Mouse (Mus musculus): ENCODE data around the gene Tanc1. TPM values are rescaled to one million over a fixed set of nuclear protein-coding genes. Genes with fewer than 3 reads are reported as not detected.

Gene Tanc1
- polyA plus RNA-seq, 1 experiment from 2014 or later, result 10.0 TPM

DNA sequence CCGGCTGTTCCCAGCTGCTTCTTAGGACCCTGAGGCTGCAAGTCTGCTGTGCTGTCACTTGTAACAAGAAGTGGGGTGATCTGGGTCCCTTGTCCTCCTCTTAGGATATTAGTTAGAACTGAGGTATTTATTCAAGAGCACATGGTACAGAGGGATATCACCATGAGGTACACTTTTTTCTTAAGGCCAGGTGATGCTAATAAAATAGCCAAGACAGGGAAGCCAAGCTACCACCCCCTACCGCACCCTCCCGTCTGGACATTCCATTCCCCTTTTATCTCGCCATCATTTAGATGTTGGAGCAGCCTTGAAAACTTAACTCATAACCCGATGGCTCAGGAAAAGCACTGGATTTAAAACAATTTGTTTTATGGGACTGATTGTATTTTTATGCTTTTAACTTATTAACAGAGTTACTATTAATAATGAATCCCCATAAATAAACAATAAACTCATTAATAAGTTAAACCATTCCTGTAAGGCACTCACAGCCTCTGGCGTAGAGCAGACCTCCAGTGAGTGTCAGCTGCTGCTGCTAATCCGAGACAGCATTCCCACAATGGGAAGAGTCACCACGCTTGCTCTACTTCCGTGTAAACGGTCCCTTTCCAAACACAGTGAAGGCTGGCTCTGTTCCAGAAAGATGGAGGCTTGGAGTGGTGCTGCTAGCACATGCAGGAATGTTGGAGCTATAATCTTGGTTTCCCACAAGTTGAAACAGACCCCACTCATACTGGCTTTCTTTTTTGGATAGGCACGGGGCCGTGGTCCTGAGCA lies 171.4 kb downstream of the Tanc1 start:
- H3K9me3 ChIP-seq, result no peaks in the 10 kb centered on the region
- no peaks in the 10 kb centered on the region for H3K36me3 ChIP-seq
- peak; percentile 62; the same call in 1 of the 2 replicates for ATAC-seq (ENCODE audit: low read depth)
- no peak overlapping the region for H3K9ac ChIP-seq
- H3K4me1 ChIP-seq (replicated peaks), result no peaks in the 10 kb centered on the region; the same call in 1 of the 2 replicates
- no peak overlapping the region for H3K4me2 ChIP-seq
- no peak overlapping the region for H3K27ac ChIP-seq (replicated peaks)
- WGBS, result 68% methylated on average over 12 of the region's 12 CpGs
- H3K27me3 ChIP-seq, result no peaks in the 10 kb centered on the region
- H3K4me3 ChIP-seq, result no peak overlapping the region

DNA sequence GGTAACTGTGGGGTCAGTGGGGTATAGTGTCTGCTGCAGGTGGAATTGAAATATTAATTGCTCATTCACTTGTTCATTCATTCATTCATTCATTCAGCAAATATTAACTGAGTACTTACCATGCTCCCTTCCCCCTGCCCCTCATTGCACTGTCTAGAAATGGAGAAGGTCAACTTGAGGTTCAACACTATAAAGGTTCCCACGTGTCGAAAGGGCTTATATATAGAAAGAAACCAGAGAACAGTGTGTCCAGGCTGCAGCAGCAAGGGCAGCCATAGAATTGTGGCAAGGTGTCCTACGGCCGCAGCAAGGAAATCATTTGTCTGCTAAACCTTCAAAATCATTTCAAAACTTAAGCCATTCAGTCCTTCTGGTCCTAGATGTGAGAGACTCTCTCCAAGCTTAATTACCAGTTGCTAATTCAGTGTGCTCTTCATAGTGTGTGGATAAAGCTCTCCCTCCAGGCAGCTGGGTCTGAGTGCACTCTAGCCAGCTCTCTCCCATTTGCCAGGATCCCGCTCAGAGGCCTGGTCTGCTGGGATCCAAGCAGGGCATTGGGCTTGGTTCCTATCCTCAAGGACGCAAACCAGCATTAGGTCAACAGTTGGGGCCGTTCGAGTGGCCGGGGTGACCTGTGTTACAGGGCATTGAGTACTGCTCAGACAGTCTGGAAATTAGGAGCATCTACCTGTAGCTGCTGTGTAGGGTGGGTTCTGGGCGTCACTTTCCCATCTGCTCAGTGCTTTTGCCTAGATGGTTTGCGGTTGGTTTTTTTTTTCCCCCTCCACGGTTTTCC lies 172.2 kb downstream of the Tanc1 start:
- Histone ChIP-seq H3K4me3 (no peak overlapping the region), H3K4me2 (no peak overlapping the region), H3K27me3 (no peaks in the 10 kb centered on the region), H3K4me1 (replicated peaks) (peaks cover 4% of the 10 kb centered on the region; the same call in 1 of the 2 replicates), H3K36me3 (no peaks in the 10 kb centered on the region), H3K9ac (no peak overlapping the region), H3K9me3 (no peaks in the 10 kb centered on the region), H3K27ac (replicated peaks) (no peak overlapping the region)
- no peak for ATAC-seq (ENCODE audit: low read depth)
- WGBS, result 89% methylated on average over 12 of the region's 12 CpGs

DNA sequence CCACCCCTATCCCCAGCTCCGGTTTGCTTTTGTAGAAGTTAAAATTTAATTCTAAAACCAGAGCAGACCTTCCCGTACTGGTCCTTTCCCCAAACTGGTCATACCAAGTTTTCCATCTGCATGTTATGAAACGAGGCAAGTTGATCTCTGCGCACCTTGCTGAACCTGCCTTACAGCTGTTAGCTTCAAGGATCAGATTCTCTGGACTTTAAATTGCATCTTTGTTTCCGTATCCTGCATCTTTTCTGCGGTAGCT lies 172.7 kb downstream of the Tanc1 start:
- no peaks in the 10 kb centered on the region for H3K9me3 ChIP-seq
- WGBS, result 90% methylated on average over 6 of the region's 6 CpGs
- H3K27ac ChIP-seq (replicated peaks), result no peak overlapping the region
- no peaks in the 10 kb centered on the region for H3K36me3 ChIP-seq
- no peaks in the 10 kb centered on the region for H3K27me3 ChIP-seq
- no peak for ATAC-seq (ENCODE audit: low read depth)
- H3K4me2 ChIP-seq, result no peak overlapping the region
- no peak overlapping the region for H3K4me3 ChIP-seq
- peaks cover 6% of the 10 kb centered on the region; the same call in 1 of the 2 replicates for H3K4me1 ChIP-seq (replicated peaks)
- no peak overlapping the region for H3K9ac ChIP-seq

DNA sequence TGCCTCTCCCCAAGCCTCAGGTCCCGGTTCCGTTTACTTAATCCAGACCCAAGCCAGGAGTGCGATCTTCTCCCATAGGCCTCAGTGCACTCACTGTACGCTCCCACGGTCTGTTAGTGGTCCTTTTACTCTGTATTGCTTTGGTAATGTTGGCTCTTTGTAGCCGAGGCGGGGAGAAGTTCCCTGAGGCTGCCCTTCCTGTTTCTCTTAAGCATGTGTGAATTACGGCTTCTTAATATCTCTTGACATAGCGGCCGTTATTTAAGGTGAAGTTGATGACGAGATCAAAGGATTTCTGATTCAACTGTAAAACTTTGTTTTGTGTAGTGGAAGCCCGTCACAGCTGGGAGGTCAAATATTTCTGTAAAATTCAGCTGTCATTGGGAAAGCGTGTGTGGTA lies 173.8 kb downstream of the Tanc1 start:
- Histone ChIP-seq H3K4me3 (no peak overlapping the region), H3K4me2 (no peak overlapping the region), H3K4me1 (replicated peaks) (peaks cover 6% of the 10 kb centered on the region; the same call in 1 of the 2 replicates), H3K36me3 (no peaks in the 10 kb centered on the region), H3K27me3 (no peaks in the 10 kb centered on the region), H3K27ac (replicated peaks) (no peak overlapping the region), H3K9me3 (no peaks in the 10 kb centered on the region), H3K9ac (no peak overlapping the region)
- WGBS, result 72% methylated on average over 13 of the region's 13 CpGs
- no peak for ATAC-seq (ENCODE audit: low read depth)

DNA sequence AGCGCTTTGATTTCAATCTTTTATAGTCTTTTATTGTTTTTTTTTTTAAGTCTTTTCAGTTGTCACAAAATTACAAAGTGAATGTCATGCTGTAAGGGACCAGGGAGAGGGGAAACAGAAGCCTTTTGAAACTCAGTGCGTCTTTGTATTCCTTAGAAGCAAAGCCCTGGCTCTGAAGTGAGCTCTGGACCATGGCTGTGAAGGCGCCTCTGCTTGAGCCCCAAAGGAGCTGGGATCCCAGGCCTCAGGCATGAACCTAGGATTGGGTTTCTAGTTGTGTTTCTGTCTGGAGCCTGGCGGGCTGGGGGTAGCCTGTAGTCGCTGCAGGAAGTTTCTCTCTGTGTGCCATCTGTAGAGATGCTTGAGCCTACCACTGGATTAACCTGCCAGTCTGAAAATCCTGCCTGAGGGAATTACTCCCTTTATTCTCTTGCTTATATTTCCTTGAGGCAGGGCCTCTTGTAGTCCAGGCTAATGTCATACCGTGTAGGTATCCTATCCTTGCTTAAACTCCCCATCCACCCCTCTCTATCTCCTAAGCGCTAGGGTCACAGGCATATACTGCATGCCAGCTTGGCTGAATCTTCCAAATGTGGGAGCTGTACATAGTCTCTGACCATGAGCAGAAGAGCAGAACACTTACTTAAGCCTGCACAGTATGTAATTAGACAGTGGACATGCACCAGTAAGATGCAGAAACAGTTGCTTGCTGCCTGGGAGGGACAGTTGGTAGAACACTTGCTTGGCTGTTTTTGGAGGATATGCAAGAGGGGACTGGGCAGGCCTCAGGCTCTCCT lies 177.1 kb downstream of the Tanc1 start:
- no peak for ATAC-seq (ENCODE audit: low read depth)
- WGBS, result 74% methylated on average over 7 of the region's 7 CpGs

DNA sequence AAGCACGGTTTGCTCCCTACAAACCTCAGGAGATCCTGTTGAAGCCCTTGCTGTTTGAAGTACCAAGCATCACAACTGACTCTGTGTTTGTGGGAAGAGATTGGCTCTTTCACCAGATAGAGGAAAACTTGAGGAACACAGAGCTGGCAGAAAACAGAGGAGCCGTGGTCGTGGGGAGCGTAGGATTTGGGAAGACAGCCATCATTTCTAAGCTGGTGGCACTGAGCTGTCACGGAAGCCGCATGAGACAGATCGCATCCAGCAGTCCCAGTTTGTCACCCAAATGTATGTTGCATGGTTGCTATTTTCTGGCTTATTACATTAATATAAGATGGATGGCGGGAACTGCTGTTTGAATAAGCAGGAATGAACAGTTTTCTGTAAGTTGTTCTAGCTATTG lies 179.8 kb downstream of the Tanc1 start:
- WGBS, result 91% methylated on average over 8 of the region's 8 CpGs
- Histone ChIP-seq H3K4me3 (no peak overlapping the region), H3K9ac (no peak overlapping the region)

More for the DNA sequence above, 177.1 kb downstream of the Tanc1 start:
- no peak overlapping the region for H3K4me3 ChIP-seq
- H3K27ac ChIP-seq (replicated peaks), result no peak overlapping the region
- no peak overlapping the region for H3K9ac ChIP-seq
- H3K4me1 ChIP-seq (replicated peaks), result 0 out of 2 replicates have a peak, but pooled peaks cover 6% of the 10 kb centered on the region
- no peak overlapping the region for H3K4me2 ChIP-seq
- 0 out of 2 replicates have a peak, but pooled peaks cover 5% of the 10 kb centered on the region for H3K36me3 ChIP-seq
- H3K9me3 ChIP-seq, result no peaks in the 10 kb centered on the region
- no peaks in the 10 kb centered on the region for H3K27me3 ChIP-seq

DNA sequence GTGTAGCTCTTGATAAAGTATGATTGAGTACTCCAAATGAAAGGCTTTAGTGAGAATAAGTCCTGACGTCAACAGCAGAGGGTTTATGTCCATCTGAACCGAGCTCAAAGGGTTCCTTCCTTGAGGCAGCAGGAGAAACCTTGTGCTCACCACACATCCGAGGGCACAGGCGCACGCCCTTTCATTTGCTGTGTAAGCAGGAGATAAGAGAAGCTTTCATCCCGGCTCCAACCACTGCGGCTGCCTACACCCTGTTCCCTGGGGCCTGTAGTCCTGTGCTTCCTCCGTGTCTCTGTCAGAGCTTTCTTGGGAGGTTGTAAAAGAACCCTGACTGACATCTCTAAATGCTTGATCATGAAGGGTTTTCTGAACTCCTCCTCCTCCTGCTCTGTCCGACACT lies 181.5 kb downstream of the Tanc1 start:
- Histone ChIP-seq H3K9ac (no peak overlapping the region), H3K9me3 (no peaks in the 10 kb centered on the region), H3K4me2 (no peak overlapping the region), H3K4me3 (no peak overlapping the region), H3K27ac (replicated peaks) (no peak overlapping the region), H3K36me3 (peaks cover 9% of the 10 kb centered on the region; the same call in 1 of the 2 replicates), H3K4me1 (replicated peaks) (0 out of 2 replicates have a peak, but pooled peaks cover 6% of the 10 kb centered on the region), H3K27me3 (no peaks in the 10 kb centered on the region)
- WGBS, result 88% methylated on average over 9 of the region's 9 CpGs
- ATAC-seq (ENCODE audit: low read depth), result no peak

More for the DNA sequence above, 179.8 kb downstream of the Tanc1 start:
- Histone ChIP-seq H3K9me3 (no peaks in the 10 kb centered on the region), H3K27me3 (no peaks in the 10 kb centered on the region), H3K4me1 (replicated peaks) (0 out of 2 replicates have a peak, but pooled peaks cover 6% of the 10 kb centered on the region), H3K36me3 (peaks cover 9% of the 10 kb centered on the region; the same call in 1 of the 2 replicates), H3K4me2 (no peak overlapping the region), H3K27ac (replicated peaks) (no peak overlapping the region)
- ATAC-seq (ENCODE audit: low read depth), result no peak

DNA sequence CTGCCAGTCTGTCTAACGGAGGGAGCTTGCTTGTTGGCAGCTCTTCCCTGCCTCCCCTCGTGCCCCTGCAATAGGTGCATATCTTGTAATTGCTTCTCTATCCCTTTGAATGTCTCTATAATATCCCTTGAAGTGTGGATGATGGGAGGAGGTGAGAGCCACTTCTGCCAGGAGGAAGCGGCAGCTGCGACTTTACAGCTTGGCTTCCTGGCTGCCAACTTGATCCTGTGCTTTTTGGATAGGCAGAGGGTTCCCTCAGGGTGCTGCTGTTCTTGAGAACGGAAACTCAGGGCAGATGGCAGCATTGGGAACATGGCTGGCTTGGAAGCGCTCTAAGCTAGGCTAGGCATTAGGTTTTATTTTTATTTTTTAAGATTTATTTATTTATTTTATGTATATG lies 183.0 kb downstream of the Tanc1 start:
- ATAC-seq (ENCODE audit: low read depth), result no peak
- no peaks in the 10 kb centered on the region for H3K4me1 ChIP-seq (replicated peaks)
- H3K27ac ChIP-seq (replicated peaks), result no peak overlapping the region
- 89% methylated on average over 6 of the region's 6 CpGs for WGBS
- no peak overlapping the region for H3K4me2 ChIP-seq
- H3K4me3 ChIP-seq, result no peak overlapping the region
- H3K9ac ChIP-seq, result no peak overlapping the region
- H3K36me3 ChIP-seq, result peaks cover 11% of the 10 kb centered on the region; the same call in 1 of the 2 replicates
- H3K27me3 ChIP-seq, result no peaks in the 10 kb centered on the region
- no peaks in the 10 kb centered on the region for H3K9me3 ChIP-seq

DNA sequence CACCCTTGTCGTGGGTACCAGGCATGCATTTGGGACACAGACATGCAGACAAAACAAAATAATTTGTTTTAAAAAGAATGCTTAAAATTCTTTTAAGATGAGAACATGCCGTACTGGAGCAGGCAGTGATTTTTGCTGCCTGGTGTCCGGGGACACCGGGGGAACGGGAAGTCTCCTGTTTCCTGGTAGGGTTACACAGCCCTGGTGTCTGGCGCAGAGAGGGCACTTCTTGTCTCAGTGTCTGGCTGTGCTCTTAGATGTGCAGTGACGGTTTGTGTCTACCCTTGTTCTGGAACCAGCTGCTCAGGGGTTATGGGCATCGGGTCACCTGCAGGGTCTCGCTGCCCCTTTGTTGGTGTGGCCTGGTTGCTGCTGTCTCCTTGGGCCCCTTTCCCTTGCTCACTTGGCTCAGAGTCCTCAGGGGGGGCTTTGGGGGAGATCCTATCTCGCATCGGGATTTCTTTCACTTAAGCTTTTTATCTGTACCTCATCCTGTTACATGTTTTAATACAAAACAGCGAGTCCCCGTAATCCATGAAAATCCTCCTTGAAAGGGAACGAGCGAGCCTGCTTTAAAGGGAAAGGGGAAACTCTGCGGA lies 187.2 kb downstream of the Tanc1 start:
- Histone ChIP-seq H3K9me3 (no peaks in the 10 kb centered on the region), H3K27me3 (no peaks in the 10 kb centered on the region), H3K9ac (no peak overlapping the region), H3K36me3 (peaks cover 15% of the 10 kb centered on the region), H3K4me1 (replicated peaks) (no peaks in the 10 kb centered on the region), H3K4me3 (no peak overlapping the region), H3K27ac (replicated peaks) (no peak overlapping the region), H3K4me2 (no peak overlapping the region)
- 75% methylated on average over 16 of the region's 16 CpGs for WGBS
- ATAC-seq (ENCODE audit: low read depth), result no peak

DNA sequence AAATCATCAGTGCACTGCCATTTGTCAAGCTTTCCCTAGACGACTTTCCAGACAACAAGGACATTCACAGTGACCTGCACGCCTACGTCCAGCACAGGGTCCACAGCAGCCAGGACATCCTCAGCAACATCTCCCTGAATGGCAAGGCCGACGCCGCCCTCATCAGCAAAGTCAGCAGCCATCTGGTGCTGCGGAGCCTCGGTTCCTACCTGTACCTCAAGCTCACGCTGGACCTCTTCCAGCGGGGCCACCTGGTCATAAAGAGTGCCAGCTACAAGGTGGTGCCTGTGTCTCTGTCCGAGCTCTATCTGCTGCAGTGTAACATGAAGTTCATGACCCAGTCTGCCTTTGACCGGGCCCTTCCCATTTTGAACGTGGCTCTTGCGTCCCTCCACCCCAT lies 187.7 kb downstream of the Tanc1 start:
- 85% methylated on average over 14 of the region's 14 CpGs for WGBS
- Histone ChIP-seq H3K9ac (no peak overlapping the region), H3K4me3 (no peak overlapping the region), H3K9me3 (no peaks in the 10 kb centered on the region), H3K27me3 (no peaks in the 10 kb centered on the region), H3K36me3 (peaks cover 15% of the 10 kb centered on the region), H3K27ac (replicated peaks) (no peak overlapping the region), H3K4me1 (replicated peaks) (no peaks in the 10 kb centered on the region), H3K4me2 (no peak overlapping the region)
- no peak for ATAC-seq (ENCODE audit: low read depth)

DNA sequence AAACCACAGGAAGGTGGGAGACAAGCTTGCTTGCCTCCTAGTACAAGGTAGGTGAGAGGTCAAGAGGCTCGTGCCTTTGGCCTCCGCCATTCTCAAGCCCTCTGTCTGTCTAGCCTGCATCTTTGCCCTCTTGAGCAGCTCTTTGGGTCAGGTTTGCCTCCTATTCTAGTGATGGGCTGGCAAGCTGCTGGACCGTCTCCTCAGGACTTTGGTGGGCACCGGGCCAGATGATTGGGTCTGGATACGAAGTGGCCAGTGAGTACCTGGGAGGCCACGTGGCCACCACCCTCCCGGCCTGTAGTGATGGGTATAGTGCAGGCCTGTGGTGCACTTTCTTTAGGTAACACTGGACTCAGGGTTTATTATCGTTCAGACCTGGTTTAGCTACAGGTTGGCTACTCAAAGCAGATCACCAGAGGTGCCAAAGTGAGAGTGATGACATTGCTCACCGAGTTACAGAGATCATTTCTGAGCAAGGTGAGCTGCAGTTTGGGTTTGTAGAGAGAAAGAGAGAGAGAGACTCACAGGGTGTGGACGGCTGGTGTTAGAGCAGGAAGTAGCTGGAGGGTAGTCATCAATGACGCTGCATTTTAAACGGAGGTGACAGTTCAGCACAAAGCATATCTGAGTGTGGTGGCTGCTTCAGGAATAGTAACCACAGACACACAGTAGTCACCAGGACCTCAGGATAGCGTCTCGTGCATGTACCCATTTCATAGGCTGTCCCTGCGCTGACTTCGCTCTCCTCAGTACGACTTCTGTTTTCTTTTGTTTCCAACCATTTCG lies 188.8 kb downstream of the Tanc1 start:
- Histone ChIP-seq H3K9ac (no peak overlapping the region), H3K4me2 (no peak overlapping the region), H3K4me3 (no peak overlapping the region), H3K9me3 (no peaks in the 10 kb centered on the region), H3K4me1 (replicated peaks) (no peaks in the 10 kb centered on the region), H3K27me3 (no peaks in the 10 kb centered on the region), H3K27ac (replicated peaks) (no peak overlapping the region), H3K36me3 (peaks cover 15% of the 10 kb centered on the region)
- WGBS, result 94% methylated on average over 18 of the region's 18 CpGs
- ATAC-seq (ENCODE audit: low read depth), result no peak

Measured in neural tube, embryonic 13.5 days (tissue).